Comparison of ENCODE assay signal across 10 mouse cellular contexts in genomic region chr9:96773146-96773545, GRCm38 (mm10). TPM values are rescaled to one million over a fixed set of nuclear protein-coding genes. Genes with fewer than 3 reads are reported as not detected.
DNase-seq lines count a peak whose midpoint lies in the region; ATAC-seq lines count a peak whose summit lies in the region.
"Had no signal": no experiment of that assay in that cellular context is flagged by ENCODE, and none has a peak within 500 bp of the region (broad histone marks: within the 10 kb centered on the region; RNA-seq: fewer than 3 reads in every experiment).

No protein-coding gene starts in this region.

- H3K4me3 ChIP-seq in heart, embryonic 11.5 days (ENCODE audit: low read depth, low read length): no peak overlapping the region
- H3K4me3 ChIP-seq in heart, embryonic 10.5 days: no peak overlapping the region
- H3K4me3 ChIP-seq in embryonic facial prominence, embryonic 14.5 days (ENCODE audit: low read depth, low read length): no peak overlapping the region

- no peak overlapping the region for H3K9ac ChIP-seq in heart, embryonic 11.5 days (ENCODE audit: low read depth, low read length)
- H3K9ac ChIP-seq in embryonic facial prominence, embryonic 14.5 days (ENCODE audit: low read depth, low read length): no peak overlapping the region

- 0 out of 2 replicates have a peak, but pooled peaks cover 11% of the 10 kb centered on the region for H3K4me1 ChIP-seq in heart, embryonic 11.5 days (ENCODE audit: control insufficient read depth, insufficient read depth, low read length)
- H3K4me1 ChIP-seq in heart, embryonic 10.5 days: peaks cover 25% of the 10 kb centered on the region
- peaks cover 7% of the 10 kb centered on the region; the same call in 1 of the 2 replicates for H3K4me1 ChIP-seq in embryonic facial prominence, embryonic 14.5 days (ENCODE audit: control insufficient read depth, insufficient read depth, low read length)

- no peak for DNase-seq in heart, embryonic 10.5 days (ENCODE audit: low spot score)
- peak; percentile 23 for DNase-seq in thymus, postnatal 14 days
- no peak for DNase-seq in thymus, postnatal 10 days (ENCODE audit: low spot score in 2 of 2)
- peak; percentile 57 for DNase-seq in embryonic facial prominence, embryonic 14.5 days (ENCODE audit: low spot score)
- DNase-seq in spleen, adult 12 weeks (ENCODE audit: low spot score): no peak
- DNase-seq in ovary, postnatal 14 days (ENCODE audit: low spot score): no peak
- DNase-seq in spleen, adult 18-20 months: no peak
- DNase-seq: cerebellum, adult 2 months; lung, postnatal 4 days had no signal

- no peaks in the 10 kb centered on the region for H3K27me3 ChIP-seq in heart, embryonic 11.5 days (ENCODE audit: control insufficient read depth, insufficient read depth, low read length)
- H3K27me3 ChIP-seq in heart, embryonic 10.5 days (ENCODE audit: insufficient read depth, poor library complexity, severe bottlenecking): no peaks in the 10 kb centered on the region
- H3K27me3 ChIP-seq in embryonic facial prominence, embryonic 14.5 days (replicated peaks; ENCODE audit: control insufficient read depth, insufficient read depth, low read length): no peaks in the 10 kb centered on the region

- no peak overlapping the region for H3K27ac ChIP-seq in heart, embryonic 11.5 days (ENCODE audit: low read depth, low read length)
- H3K27ac ChIP-seq in heart, embryonic 10.5 days: no peak overlapping the region
- H3K27ac ChIP-seq in embryonic facial prominence, embryonic 14.5 days (replicated peaks; ENCODE audit: low read depth, low read length): no peak overlapping the region

- ATAC-seq in heart, embryonic 11.5 days (replicated peaks; ENCODE audit: insufficient number of reproducible peaks, low FRiP score, low TSS enrichment): no peak
- ATAC-seq in embryonic facial prominence, embryonic 14.5 days (ENCODE audit: low read depth): no peak

- peak overlapping the region; percentile 25; the same call in 1 of the 2 replicates for H3K4me2 ChIP-seq in heart, embryonic 11.5 days
- H3K4me2 ChIP-seq in embryonic facial prominence, embryonic 14.5 days (ENCODE audit: low read depth, low read length): no peak overlapping the region

- H3K9me3 ChIP-seq in heart, embryonic 11.5 days (replicated peaks; ENCODE audit: control insufficient read depth, low read length): no peaks in the 10 kb centered on the region
- H3K9me3 ChIP-seq in heart, embryonic 10.5 days: no peaks in the 10 kb centered on the region
- H3K9me3 ChIP-seq in embryonic facial prominence, embryonic 14.5 days (ENCODE audit: control insufficient read depth, low read length): no peaks in the 10 kb centered on the region

- no peaks in the 10 kb centered on the region for H3K36me3 ChIP-seq in heart, embryonic 11.5 days (ENCODE audit: control insufficient read depth, insufficient read depth, low read length)
- H3K36me3 ChIP-seq in heart, embryonic 10.5 days: no peaks in the 10 kb centered on the region
- H3K36me3 ChIP-seq in embryonic facial prominence, embryonic 14.5 days (ENCODE audit: control insufficient read depth, insufficient read depth, low read length): no peaks in the 10 kb centered on the region

- WGBS in heart, embryonic 11.5 days (ENCODE audit: insufficient replicate concordance): 4% methylated on average over 6 of the region's 6 CpGs
- 2% methylated on average over 6 of the region's 6 CpGs for WGBS in heart, embryonic 10.5 days
- WGBS in embryonic facial prominence, embryonic 14.5 days: 3% methylated on average over 6 of the region's 6 CpGs

RNA-seq across cellular contexts. Expression of gene Zbtb38, which starts 20.5 kb away (rescaled TPM):
- polyA plus RNA-seq in heart, embryonic 11.5 days (2014; fragmentation: Nextera tagmentation; extraction: Ambion mirVana): 22.7 and 24.7 TPM in 2 replicates
- polyA plus RNA-seq in heart, embryonic 10.5 days (2016; fragmentation: Nextera tagmentation; extraction: Ambion mirVana): 13.4 and 24.5 TPM in 2 replicates
- polyA plus RNA-seq in embryonic facial prominence, embryonic 14.5 days (2014; fragmentation: Nextera tagmentation; extraction: Ambion mirVana): 17.1 and 18.1 TPM in 2 replicates

Comparison
In these comparisons a context has a peak if more than half of its experiments do, and no peak if none do; other contexts are left out.
1. DNase-seq: peak in thymus, postnatal 14 days (single experiment) and embryonic facial prominence, embryonic 14.5 days (single experiment); none in heart, embryonic 10.5 days (single experiment), thymus, postnatal 10 days (0 of 2), spleen, adult 12 weeks (single experiment), ovary, postnatal 14 days (single experiment) and spleen, adult 18-20 months (0 of 2).